Mouse (Mus musculus): ENCODE data around the gene Polr3f. TPM values are rescaled to one million over a fixed set of nuclear protein-coding genes. Genes with fewer than 3 reads are reported as not detected.

The Polr3f gene
- total and polyA plus RNA-seq, 2 experiments = 5.1 to 8.9 TPM

DNA sequence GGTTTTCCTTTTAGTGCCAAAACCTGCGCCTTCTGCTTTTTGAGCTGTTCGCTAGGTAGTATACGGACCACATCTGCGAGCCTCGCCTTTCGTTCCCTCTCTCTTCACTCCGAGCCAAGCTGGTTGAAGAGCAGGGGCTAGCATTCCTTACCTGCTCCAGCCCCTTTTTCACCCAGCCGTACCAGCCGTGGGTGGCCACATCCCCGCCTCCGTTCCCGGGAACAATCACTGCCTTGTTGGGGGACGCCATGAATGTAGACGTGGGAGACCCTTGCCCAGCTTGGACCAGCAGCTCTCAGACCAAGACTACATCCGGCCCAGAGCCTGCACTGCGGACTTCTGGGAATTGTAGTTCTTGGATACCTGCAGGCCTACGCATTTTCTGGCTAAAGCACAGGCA is 23.0 kb downstream of the Polr3f start, which contains the start of gene Rbbp9:
Rbbp9 (minus strand) TSS at position 341 of the 400 bp plus-strand sequence.
- H3K27me3 ChIP-seq (ENCODE audit: control insufficient read depth, insufficient read depth, low read length) = no peaks in the 10 kb centered on the region
- H3K4me1 ChIP-seq (ENCODE audit: control insufficient read depth, insufficient read depth, low read length) = peaks cover 5% of the 10 kb centered on the region
- H3K9ac ChIP-seq (ENCODE audit: low read depth, low read length) = peak within 1 kb of the TSS; percentile 91
- TF ChIP-seq POLR2A (IDR thresholded peaks at IDR 0.05; ENCODE audit: extremely low read depth, insufficient read depth, low read length) (0 out of 2 replicates have a peak, but pooled peaks have one; percentile 24), CTCF (IDR thresholded peaks at IDR 0.05; ENCODE audit: low read depth, low read length) (no peak)
- peak within 1 kb of the TSS; percentile 98 for H3K4me3 ChIP-seq (ENCODE audit: insufficient read depth, low read depth, low read length)
- H3K36me3 ChIP-seq (ENCODE audit: control insufficient read depth, insufficient read depth, low read length) = 0 out of 2 replicates have a peak, but pooled peaks cover 4% of the 10 kb centered on the region
- DNase-seq (ENCODE audit: extremely low read depth, low read depth, low spot score) = peak; percentile 78
- peak within 1 kb of the TSS; percentile 47 for H3K27ac ChIP-seq (replicated peaks; ENCODE audit: insufficient read depth, low read depth, low read length)
- no peaks in the 10 kb centered on the region for H3K79me2 ChIP-seq (ENCODE audit: control insufficient read depth, insufficient read depth, low read length)
- under 1% methylated on average over 17 of the region's 17 CpGs for WGBS

GRCm38 (mm10) chr2:144553905-144554304 is 26.4 kb downstream of the Polr3f start:
- peaks cover 3% of the 10 kb centered on the region; the same call in 1 of the 2 replicates for H3K79me2 ChIP-seq (ENCODE audit: control insufficient read depth, insufficient read depth, low read length)
- WGBS = 95% methylated on average over 3 of the region's 3 CpGs
- no peaks in the 10 kb centered on the region for H3K36me3 ChIP-seq (ENCODE audit: control insufficient read depth, insufficient read depth, low read length)
- no peak for TF ChIP-seq CTCF (IDR thresholded peaks at IDR 0.05; ENCODE audit: low read depth, low read length)
- no peak for TF ChIP-seq POLR2A (IDR thresholded peaks at IDR 0.05; ENCODE audit: extremely low read depth, insufficient read depth, low read length)
- H3K4me3 ChIP-seq (ENCODE audit: insufficient read depth, low read depth, low read length) = no peak overlapping the region
- peaks cover 2% of the 10 kb centered on the region for H3K4me1 ChIP-seq (ENCODE audit: control insufficient read depth, insufficient read depth, low read length)
- no peak for DNase-seq (ENCODE audit: extremely low read depth, low read depth, low spot score)
- H3K9ac ChIP-seq (ENCODE audit: low read depth, low read length) = no peak overlapping the region
- H3K27me3 ChIP-seq (ENCODE audit: control insufficient read depth, insufficient read depth, low read length) = no peaks in the 10 kb centered on the region
- H3K27ac ChIP-seq (replicated peaks; ENCODE audit: insufficient read depth, low read depth, low read length) = no peak overlapping the region

DNA sequence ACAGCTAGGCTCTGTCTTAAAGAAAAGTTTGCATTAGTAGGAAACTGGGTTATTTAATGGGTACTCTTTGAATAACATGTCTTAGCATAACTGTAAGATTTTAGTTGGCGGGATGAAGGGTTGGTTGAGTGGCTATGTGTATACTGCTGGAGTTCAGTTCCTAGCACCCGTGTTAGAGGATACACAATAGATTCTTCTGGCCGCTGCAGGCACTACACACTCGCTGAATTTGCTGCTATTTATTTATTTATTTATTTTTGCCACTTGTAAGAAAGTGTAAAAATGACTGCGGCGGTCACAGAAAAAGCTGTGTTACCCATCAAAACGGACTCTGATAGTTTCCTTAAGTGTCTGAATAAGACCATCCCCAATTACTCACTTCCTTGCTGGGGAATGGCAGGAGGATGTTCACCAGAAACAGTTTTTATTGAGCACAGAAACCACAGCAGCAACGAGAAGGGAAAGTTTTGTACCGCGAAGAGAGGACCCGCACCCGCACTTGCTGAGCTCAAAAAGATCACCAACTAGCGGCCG is 27.8 kb downstream of the Polr3f start:
- H3K4me3 ChIP-seq (ENCODE audit: insufficient read depth, low read depth, low read length) = peak overlapping the region; percentile 71
- H3K27ac ChIP-seq (replicated peaks; ENCODE audit: insufficient read depth, low read depth, low read length) = peak overlapping the region; percentile 82
- peaks cover 4% of the 10 kb centered on the region; the same call in 1 of the 2 replicates for H3K36me3 ChIP-seq (ENCODE audit: control insufficient read depth, insufficient read depth, low read length)
- TF ChIP-seq CTCF (IDR thresholded peaks at IDR 0.05; ENCODE audit: low read depth, low read length) = no peak
- TF ChIP-seq POLR2A (IDR thresholded peaks at IDR 0.05; ENCODE audit: extremely low read depth, insufficient read depth, low read length) = no peak
- H3K9ac ChIP-seq (ENCODE audit: low read depth, low read length) = peak overlapping the region; percentile 52
- H3K27me3 ChIP-seq (ENCODE audit: control insufficient read depth, insufficient read depth, low read length) = no peaks in the 10 kb centered on the region
- H3K4me1 ChIP-seq (ENCODE audit: control insufficient read depth, insufficient read depth, low read length) = no peaks in the 10 kb centered on the region; the same call in 1 of the 2 replicates
- H3K79me2 ChIP-seq (ENCODE audit: control insufficient read depth, insufficient read depth, low read length) = peaks cover 3% of the 10 kb centered on the region; the same call in 1 of the 2 replicates
- 1% methylated on average over 14 of the region's 14 CpGs for WGBS
- no peak for DNase-seq (ENCODE audit: extremely low read depth, low read depth, low spot score)

- TF ChIP-seq CTCF (IDR thresholded peaks at IDR 0.05; ENCODE audit: low read depth, low read length) (no peak), POLR2A (IDR thresholded peaks at IDR 0.05; ENCODE audit: extremely low read depth, insufficient read depth, low read length) (peak; percentile 78)
- Histone ChIP-seq H3K79me2 (ENCODE audit: control insufficient read depth, insufficient read depth, low read length) (peaks cover 3% of the 10 kb centered on the region; the same call in 1 of the 2 replicates), H3K36me3 (ENCODE audit: control insufficient read depth, insufficient read depth, low read length) (peaks cover 4% of the 10 kb centered on the region; the same call in 1 of the 2 replicates), H3K4me3 (ENCODE audit: insufficient read depth, low read depth, low read length) (peak within 1 kb of the TSS; percentile 92), H3K4me1 (ENCODE audit: control insufficient read depth, insufficient read depth, low read length) (no peaks in the 10 kb centered on the region; the same call in 1 of the 2 replicates), H3K9ac (ENCODE audit: low read depth, low read length) (peak within 1 kb of the TSS; percentile 86), H3K27ac (replicated peaks; ENCODE audit: insufficient read depth, low read depth, low read length) (peak within 1 kb of the TSS; percentile 82), H3K27me3 (ENCODE audit: control insufficient read depth, insufficient read depth, low read length) (no peaks in the 10 kb centered on the region)
- under 1% methylated on average over 44 of the region's 44 CpGs for WGBS
- peak; percentile 92 for DNase-seq (ENCODE audit: extremely low read depth, low read depth, low spot score)
Measured at GRCm38 (mm10) chr2:144555820-144556552, 28.5 kb downstream of the Polr3f start, which contains the start of gene Sec23b. Gene Sec23b (plus strand): TSS chr2:144556229.

- TF ChIP-seq CTCF (IDR thresholded peaks at IDR 0.05; ENCODE audit: low read depth, low read length) = peak; percentile 64
- TF ChIP-seq POLR2A (IDR thresholded peaks at IDR 0.05; ENCODE audit: extremely low read depth, insufficient read depth, low read length) = no peak
- no peak overlapping the region for H3K27ac ChIP-seq (replicated peaks; ENCODE audit: insufficient read depth, low read depth, low read length)
- DNase-seq (ENCODE audit: extremely low read depth, low read depth, low spot score) = no peak
- no peaks in the 10 kb centered on the region for H3K4me1 ChIP-seq (ENCODE audit: control insufficient read depth, insufficient read depth, low read length)
- no peaks in the 10 kb centered on the region for H3K79me2 ChIP-seq (ENCODE audit: control insufficient read depth, insufficient read depth, low read length)
- WGBS = 82% methylated on average over 4 of the region's 4 CpGs
- peaks cover 39% of the 10 kb centered on the region for H3K36me3 ChIP-seq (ENCODE audit: control insufficient read depth, insufficient read depth, low read length)
- no peak overlapping the region for H3K4me3 ChIP-seq (ENCODE audit: insufficient read depth, low read depth, low read length)
- no peaks in the 10 kb centered on the region for H3K27me3 ChIP-seq (ENCODE audit: control insufficient read depth, insufficient read depth, low read length)
- no peak overlapping the region for H3K9ac ChIP-seq (ENCODE audit: low read depth, low read length)
Measured at GRCm38 (mm10) chr2:144588723-144589122, 61.2 kb downstream of the Polr3f start.

Other genes starting within 250 kb of the Polr3f start
- 0.18 TPM in 1 of 2 replicates, not detected in the other for gene Ovol2, start 195.6 kb upstream of the Polr3f start, total RNA-seq (2014; rRNA removed)
- gene Ovol2, start 195.6 kb upstream of the Polr3f start, polyA plus RNA-seq (2012; rRNA removed) = not detected in 2 replicates
- gene Kat14, start 158.7 kb upstream of the Polr3f start, total RNA-seq (2014; rRNA removed) = 10.2 and 16.4 TPM in 2 replicates
- gene Kat14, start 158.7 kb upstream of the Polr3f start, polyA plus RNA-seq (2012; rRNA removed) = 15.8 TPM in 2 replicates
- not detected in 2 replicates for gene Pet117, start 158.7 kb upstream of the Polr3f start, total RNA-seq (2014; rRNA removed)
- gene Pet117, start 158.7 kb upstream of the Polr3f start, polyA plus RNA-seq (2012; rRNA removed) = not detected in 2 replicates
- 0.18 and 0.34 TPM in 2 replicates for gene Dzank1, start 304 bp upstream of the Polr3f start, total RNA-seq (2014; rRNA removed)
- 0.09 and 0.48 TPM in 2 replicates for gene Dzank1, start 304 bp upstream of the Polr3f start, polyA plus RNA-seq (2012; rRNA removed)
- gene Rbbp9, start 23.2 kb downstream of the Polr3f start, total RNA-seq (2014; rRNA removed) = 16.1 and 17.1 TPM in 2 replicates
- gene Rbbp9, start 23.2 kb downstream of the Polr3f start, polyA plus RNA-seq (2012; rRNA removed) = 7.1 and 9.2 TPM in 2 replicates
- 41.1 and 49.7 TPM in 2 replicates for gene Sec23b, start 28.5 kb downstream of the Polr3f start, total RNA-seq (2014; rRNA removed)
- 41.0 and 47.6 TPM in 2 replicates for gene Sec23b, start 28.5 kb downstream of the Polr3f start, polyA plus RNA-seq (2012; rRNA removed)
- gene Smim26, start 66.3 kb downstream of the Polr3f start, total RNA-seq (2014; rRNA removed) = 23.0 and 28.8 TPM in 2 replicates
- 4.7 and 5.1 TPM in 2 replicates for gene Smim26, start 66.3 kb downstream of the Polr3f start, polyA plus RNA-seq (2012; rRNA removed)
- 13.4 and 14.2 TPM in 2 replicates for gene Dtd1, start 72.2 kb downstream of the Polr3f start, total RNA-seq (2014; rRNA removed)
- 8.8 and 9.5 TPM in 2 replicates for gene Dtd1, start 72.2 kb downstream of the Polr3f start, polyA plus RNA-seq (2012; rRNA removed)

Measured in liver, adult 2 months (tissue).